Mouse (Mus musculus) heart, embryonic 12.5 days (tissue): Measurements from ENCODE around the gene Prkar1a. TPM values are rescaled to one million over a fixed set of nuclear protein-coding genes. Genes with fewer than 3 reads are reported as not detected.

ENCODE experiments used
- ATAC-seq: fragments of 200-750 bp; cut with Nextera tagmentation; 2 replicates; pipeline ENCODE4 v1.8.0; 2017; ENCODE audit warnings: moderate TSS enrichment, moderate library complexity; ENCODE audit not compliant: insufficient number of reproducible peaks, low FRiP score
- H3K27ac ChIP-seq: fragments of 300-500 bp; sonication (generic); 2 replicates; pipeline ENCODE4 v1.5.1; 2016; ENCODE audit warnings: mild to moderate bottlenecking, moderate library complexity; ENCODE audit not compliant: poor library complexity, severe bottlenecking
- H3K27me3 ChIP-seq: fragments of 300-500 bp; sonication (generic); replicated peaks from 2 replicates; pipeline ENCODE4 v1.6.1; 2016; ENCODE audit warnings: mild to moderate bottlenecking, moderate library complexity
- H3K36me3 ChIP-seq: fragments of 300-500 bp; sonication (generic); 2 replicates; pipeline ENCODE4 v1.6.1; 2016; ENCODE audit warnings: mild to moderate bottlenecking, moderate library complexity
- H3K4me1 ChIP-seq: fragments of 300-500 bp; sonication (generic); replicated peaks from 2 replicates; pipeline ENCODE4 v1.6.1; 2016; ENCODE audit warnings: mild to moderate bottlenecking
- H3K4me2 ChIP-seq: fragments of 300-500 bp; sonication (generic); 2 replicates; pipeline ENCODE4 v1.6.1; 2016; ENCODE audit warnings: mild to moderate bottlenecking, moderate library complexity
- H3K4me3 ChIP-seq: fragments of 300-500 bp; sonication (generic); 2 replicates; pipeline ENCODE4 v1.5.1; 2016; ENCODE audit warnings: mild to moderate bottlenecking
- H3K9ac ChIP-seq: fragments of 300-500 bp; sonication (generic); 2 replicates; pipeline ENCODE4 v1.6.1; 2016; ENCODE audit warnings: mild to moderate bottlenecking, moderate library complexity
- H3K9me3 ChIP-seq: fragments of 300-500 bp; sonication (generic); replicated peaks from 2 replicates; pipeline ENCODE4 v1.6.1; 2016; ENCODE audit warnings: mild to moderate bottlenecking, moderate library complexity
- WGBS: fragments of 180-500 bp; shearing (Covaris S2); methylation state at CpG from one replicate; pipeline ENCODE4 v1.1.7; 2016; 5-methylcytosine and 5-hydroxymethylcytosine counted together
- polyA plus RNA-seq: library from polyadenylated mRNA; unstranded; fragments of >200 nt; fragmentation: Nextera tagmentation; extraction: Ambion mirVana; gene quantifications from 2 replicates; pipeline ENCODE4 v1.2.1, GENCODE M21; 2016

The Prkar1a gene
- polyA plus RNA-seq, 1 experiment from 2014 or later, result 507 TPM

- Histone ChIP-seq H3K9ac (no peak overlapping the region), H3K36me3 (peaks cover 82% of the 10 kb centered on the region), H3K27me3 (no peaks in the 10 kb centered on the region), H3K4me2 (no peak overlapping the region), H3K9me3 (no peaks in the 10 kb centered on the region), H3K4me1 (peaks cover 4% of the 10 kb centered on the region; the same call in 1 of the 2 replicates), H3K27ac (no peak overlapping the region), H3K4me3 (no peak overlapping the region)
- WGBS, result 93% methylated on average over 13 of the region's 13 CpGs
- ATAC-seq, result no peak
These were observed 17.2 kb downstream of the Prkar1a start for GRCm38 (mm10) chr11:109666411-109666810.

DNA sequence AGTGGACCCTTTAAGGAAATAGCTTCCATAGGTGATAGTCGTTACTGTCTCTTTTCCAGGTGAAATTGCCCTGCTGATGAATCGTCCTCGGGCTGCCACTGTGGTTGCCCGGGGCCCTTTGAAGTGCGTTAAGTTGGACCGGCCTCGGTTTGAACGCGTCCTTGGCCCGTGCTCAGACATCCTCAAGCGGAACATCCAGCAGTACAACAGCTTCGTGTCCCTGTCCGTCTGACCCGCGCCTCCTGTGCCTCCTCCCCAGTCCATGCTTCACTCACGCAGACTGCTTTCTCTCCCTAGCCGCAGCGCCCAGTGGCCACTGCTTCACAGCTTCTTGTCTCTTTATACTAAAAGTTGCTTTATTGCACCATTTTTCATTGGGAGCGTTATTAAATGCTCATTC is 18.2 kb downstream of the Prkar1a start:
- 92% methylated on average over 19 of the region's 19 CpGs for WGBS
- H3K27me3 ChIP-seq, result no peaks in the 10 kb centered on the region
- no peak for ATAC-seq
- no peak overlapping the region for H3K4me2 ChIP-seq
- peaks cover 4% of the 10 kb centered on the region; the same call in 1 of the 2 replicates for H3K4me1 ChIP-seq
- H3K36me3 ChIP-seq, result peaks cover 75% of the 10 kb centered on the region
- no peak overlapping the region for H3K9ac ChIP-seq
- no peak overlapping the region for H3K27ac ChIP-seq
- H3K9me3 ChIP-seq, result no peaks in the 10 kb centered on the region
- no peak overlapping the region for H3K4me3 ChIP-seq

DNA sequence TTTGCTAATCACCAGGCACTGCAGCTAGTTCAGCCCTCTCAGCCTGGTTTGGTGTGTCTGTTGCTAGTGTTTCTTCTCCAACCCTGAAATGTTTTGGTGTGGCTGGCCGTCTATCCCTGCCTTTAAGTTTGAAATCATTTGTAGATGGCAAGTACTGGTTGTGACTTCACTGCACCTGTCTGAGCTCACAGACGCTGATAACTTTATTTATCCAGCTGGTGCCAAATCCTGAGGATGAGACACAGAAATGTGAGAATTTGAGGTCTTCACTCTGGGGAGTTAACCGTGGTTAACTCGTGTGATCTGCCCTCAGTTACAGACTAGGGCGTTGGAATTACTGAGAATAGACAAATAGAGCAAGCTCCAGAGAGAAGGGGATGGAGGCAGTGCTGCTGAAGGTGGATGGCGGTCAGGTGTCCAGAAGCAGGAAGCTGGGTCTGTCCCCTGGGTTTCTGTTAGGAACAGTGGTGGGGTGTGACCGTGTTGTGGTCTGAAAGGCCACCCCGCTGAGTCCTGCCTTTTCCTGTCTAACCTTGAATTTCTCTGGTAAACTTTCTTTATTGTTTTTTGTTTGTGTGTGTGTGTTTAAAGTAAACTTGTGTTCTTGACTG is 19.0 kb downstream of the Prkar1a start:
- WGBS, result 84% methylated on average over 8 of the region's 8 CpGs
- no peak overlapping the region for H3K4me2 ChIP-seq
- peaks cover 68% of the 10 kb centered on the region for H3K36me3 ChIP-seq
- ATAC-seq, result no peak
- H3K27me3 ChIP-seq, result no peaks in the 10 kb centered on the region
- no peak overlapping the region for H3K9ac ChIP-seq
- no peaks in the 10 kb centered on the region for H3K9me3 ChIP-seq
- H3K4me1 ChIP-seq, result peaks cover 8% of the 10 kb centered on the region
- no peak overlapping the region for H3K4me3 ChIP-seq
- H3K27ac ChIP-seq, result no peak overlapping the region

DNA sequence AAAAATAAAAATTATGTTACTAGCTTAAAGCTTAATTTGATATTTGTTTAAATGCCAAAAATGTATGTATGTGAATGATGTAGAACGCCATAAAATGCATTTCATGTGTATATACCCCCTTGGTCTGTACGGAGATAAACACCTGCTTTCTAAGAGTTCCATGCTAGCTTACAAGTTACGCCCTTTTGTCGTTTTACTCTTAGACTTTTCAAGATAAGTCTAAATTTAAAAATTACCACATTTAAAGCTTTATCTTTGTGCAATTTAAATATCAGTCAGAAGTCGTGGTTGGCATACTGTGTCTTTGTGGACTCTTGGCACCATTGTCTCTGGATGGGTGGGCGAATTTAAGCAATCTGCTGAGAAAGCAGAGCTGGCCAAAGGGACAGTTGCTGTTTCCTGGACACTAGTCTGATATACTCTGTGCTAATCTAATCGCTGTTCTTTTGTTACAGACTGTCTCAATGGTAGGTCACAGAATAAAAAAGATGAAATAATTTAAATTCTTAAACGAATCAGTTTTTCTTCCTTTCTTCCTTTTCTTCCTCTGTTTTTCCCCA is 20.0 kb downstream of the Prkar1a start:
- 84% methylated on average over 8 of the region's 8 CpGs for WGBS
- Histone ChIP-seq H3K9me3 (no peaks in the 10 kb centered on the region), H3K9ac (no peak overlapping the region), H3K27ac (no peak overlapping the region), H3K4me3 (no peak overlapping the region), H3K4me2 (no peak overlapping the region), H3K4me1 (peaks cover 12% of the 10 kb centered on the region), H3K36me3 (peaks cover 58% of the 10 kb centered on the region), H3K27me3 (no peaks in the 10 kb centered on the region)
- ATAC-seq, result no peak

GRCm38 (mm10) chr11:109670026-109670916 is 21.1 kb downstream of the Prkar1a start:
- no peak overlapping the region; the same call in 1 of the 2 replicates for H3K27ac ChIP-seq
- ATAC-seq, result peak; percentile 59
- no peak overlapping the region for H3K9ac ChIP-seq
- 62% methylated on average over 14 of the region's 14 CpGs for WGBS
- H3K9me3 ChIP-seq, result no peaks in the 10 kb centered on the region
- H3K36me3 ChIP-seq, result peaks cover 50% of the 10 kb centered on the region
- H3K4me3 ChIP-seq, result no peak overlapping the region
- H3K27me3 ChIP-seq, result no peaks in the 10 kb centered on the region
- peaks cover 12% of the 10 kb centered on the region for H3K4me1 ChIP-seq
- no peak overlapping the region for H3K4me2 ChIP-seq

- peaks cover 39% of the 10 kb centered on the region for H3K36me3 ChIP-seq
- H3K27me3 ChIP-seq, result no peaks in the 10 kb centered on the region
- H3K9me3 ChIP-seq, result no peaks in the 10 kb centered on the region
- H3K4me3 ChIP-seq, result no peak overlapping the region
- H3K27ac ChIP-seq, result no peak overlapping the region
- H3K9ac ChIP-seq, result no peak overlapping the region
- ATAC-seq, result no peak
- H3K4me2 ChIP-seq, result no peak overlapping the region
- H3K4me1 ChIP-seq, result peaks cover 17% of the 10 kb centered on the region
- WGBS, result 76% methylated on average over 6 of the region's 6 CpGs
These were observed 22.2 kb downstream of the Prkar1a start for GRCm38 (mm10) chr11:109671136-109672020.

- no peak overlapping the region for H3K4me3 ChIP-seq
- H3K9me3 ChIP-seq, result no peaks in the 10 kb centered on the region
- peaks cover 17% of the 10 kb centered on the region for H3K4me1 ChIP-seq
- no peak overlapping the region for H3K4me2 ChIP-seq
- peaks cover 33% of the 10 kb centered on the region for H3K36me3 ChIP-seq
- H3K9ac ChIP-seq, result no peak overlapping the region
- H3K27ac ChIP-seq, result no peak overlapping the region
- ATAC-seq, result no peak
- no peaks in the 10 kb centered on the region for H3K27me3 ChIP-seq
- 86% methylated on average over 5 of the region's 5 CpGs for WGBS
These were observed 22.8 kb downstream of the Prkar1a start for GRCm38 (mm10) chr11:109672021-109672324.

DNA sequence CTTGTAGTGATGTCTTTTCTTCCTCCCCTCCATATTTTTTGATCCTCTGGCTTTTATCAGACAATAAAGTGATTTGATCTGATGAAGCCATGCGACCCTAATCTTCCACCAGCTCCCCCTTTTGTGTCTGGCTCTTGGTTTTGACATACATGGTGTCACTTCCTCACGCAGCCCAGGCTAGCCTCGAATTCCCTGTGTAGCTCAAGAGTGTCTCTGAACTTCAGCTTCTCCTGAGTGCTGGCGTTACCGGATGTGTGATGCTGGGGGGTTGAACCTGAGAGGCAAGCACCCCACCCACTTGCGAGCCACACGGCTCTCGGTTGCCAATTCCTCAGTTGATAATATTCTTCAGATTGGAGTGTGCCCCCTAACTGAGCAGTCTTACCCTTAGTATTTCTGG is 23.2 kb downstream of the Prkar1a start:
- Histone ChIP-seq H3K4me2 (no peak overlapping the region), H3K27me3 (no peaks in the 10 kb centered on the region), H3K4me3 (no peak overlapping the region), H3K27ac (no peak overlapping the region), H3K4me1 (peaks cover 17% of the 10 kb centered on the region), H3K9ac (no peak overlapping the region), H3K9me3 (no peaks in the 10 kb centered on the region), H3K36me3 (peaks cover 28% of the 10 kb centered on the region)
- WGBS, result 82% methylated on average over 8 of the region's 8 CpGs
- ATAC-seq, result no peak

- H3K9me3 ChIP-seq, result no peaks in the 10 kb centered on the region
- peaks cover 21% of the 10 kb centered on the region for H3K36me3 ChIP-seq
- H3K27me3 ChIP-seq, result no peaks in the 10 kb centered on the region
- no peak for ATAC-seq
- H3K27ac ChIP-seq, result no peak overlapping the region
- H3K9ac ChIP-seq, result no peak overlapping the region
- H3K4me1 ChIP-seq, result peaks cover 17% of the 10 kb centered on the region
- H3K4me3 ChIP-seq, result no peak overlapping the region
- 51% methylated on average over 21 of the region's 21 CpGs for WGBS
- no peak overlapping the region for H3K4me2 ChIP-seq
These were observed 23.9 kb downstream of the Prkar1a start for GRCm38 (mm10) chr11:109672881-109673739.

GRCm38 (mm10) chr11:109673741-109674140 is 24.5 kb downstream of the Prkar1a start:
- Histone ChIP-seq H3K4me2 (no peak overlapping the region), H3K27me3 (no peaks in the 10 kb centered on the region), H3K4me3 (no peak overlapping the region), H3K9me3 (no peaks in the 10 kb centered on the region), H3K27ac (no peak overlapping the region), H3K9ac (no peak overlapping the region), H3K36me3 (peaks cover 17% of the 10 kb centered on the region), H3K4me1 (peaks cover 17% of the 10 kb centered on the region)
- ATAC-seq, result no peak
- WGBS, result 74% methylated on average over 7 of the region's 7 CpGs
